Mouse (Mus musculus): ENCODE data around the gene Aldh16a1.
A peak's percentile ranks its signal among the peaks of the same experiment; 100 is the strongest.
"Not testable (repeated sequence)": the region's sequence is repeated elsewhere in the genome, so short reads cannot be mapped to it uniquely, and the experiment has no call there.

The Aldh16a1 gene

GRCm38 (mm10) chr7:45111940-45112339 is 42.4 kb downstream of the Aldh16a1 start:
- DNase-seq, result no peak

GRCm38 (mm10) chr7:45110089-45110488 is 44.3 kb downstream of the Aldh16a1 start:
- not testable (repeated sequence) for DNase-seq

- DNase-seq, result no peak
Measured at GRCm38 (mm10) chr7:45107052-45107645, 47.2 kb downstream of the Aldh16a1 start.

GRCm38 (mm10) chr7:45106441-45106840 is 47.9 kb downstream of the Aldh16a1 start:
- no peak for DNase-seq

GRCm38 (mm10) chr7:45105491-45105890 is 48.9 kb downstream of the Aldh16a1 start:
- DNase-seq, result no peak

GRCm38 (mm10) chr7:45104941-45105340 is 49.4 kb downstream of the Aldh16a1 start:
- DNase-seq, result no peak

GRCm38 (mm10) chr7:45103652-45104180 is 50.7 kb downstream of the Aldh16a1 start, which contains the start of gene Fcgrt:
Gene Fcgrt (minus strand): TSS chr7:45103851.
- DNase-seq, result peak; percentile 94 to 98

- DNase-seq, result peak; percentile 67 to 74
Measured at GRCm38 (mm10) chr7:45102940-45103585, 51.3 kb downstream of the Aldh16a1 start.

- DNase-seq, result no peak
Measured at GRCm38 (mm10) chr7:45102441-45102840, 51.9 kb downstream of the Aldh16a1 start.

- DNase-seq, result no peak
Measured at GRCm38 (mm10) chr7:45100046-45100445, 54.3 kb downstream of the Aldh16a1 start.

- DNase-seq, result peak in 1 of 2 experiments; percentile 49
Measured at GRCm38 (mm10) chr7:45098541-45099240, 55.7 kb downstream of the Aldh16a1 start.

GRCm38 (mm10) chr7:45097479-45097878 is 56.9 kb downstream of the Aldh16a1 start:
- peak; percentile 42 to 57 for DNase-seq

GRCm38 (mm10) chr7:45095965-45096364 is 58.4 kb downstream of the Aldh16a1 start:
- not testable (repeated sequence) for DNase-seq

GRCm38 (mm10) chr7:45095367-45095766 is 59.0 kb downstream of the Aldh16a1 start:
- no peak for DNase-seq

- no peak for DNase-seq
Measured at GRCm38 (mm10) chr7:45094121-45094520, 60.3 kb downstream of the Aldh16a1 start.

- DNase-seq, result peak in 1 of 2 experiments; percentile 31
Measured at GRCm38 (mm10) chr7:45093516-45093905, 60.9 kb downstream of the Aldh16a1 start.

GRCm38 (mm10) chr7:45092828-45093515 is 61.4 kb downstream of the Aldh16a1 start:
- DNase-seq, result no peak

GRCm38 (mm10) chr7:45092048-45092447 is 62.3 kb downstream of the Aldh16a1 start, which contains the start of gene Rcn3:
Gene Rcn3 (minus strand): TSS chr7:45092221.
- peak; percentile 80 to 83 for DNase-seq

- DNase-seq, result no peak
Measured at GRCm38 (mm10) chr7:45091001-45091990, 63.1 kb downstream of the Aldh16a1 start.

All from kidney, postnatal 36 days (tissue).